Mouse (Mus musculus): ENCODE measurements around the gene Hnrnpl.

DNA sequence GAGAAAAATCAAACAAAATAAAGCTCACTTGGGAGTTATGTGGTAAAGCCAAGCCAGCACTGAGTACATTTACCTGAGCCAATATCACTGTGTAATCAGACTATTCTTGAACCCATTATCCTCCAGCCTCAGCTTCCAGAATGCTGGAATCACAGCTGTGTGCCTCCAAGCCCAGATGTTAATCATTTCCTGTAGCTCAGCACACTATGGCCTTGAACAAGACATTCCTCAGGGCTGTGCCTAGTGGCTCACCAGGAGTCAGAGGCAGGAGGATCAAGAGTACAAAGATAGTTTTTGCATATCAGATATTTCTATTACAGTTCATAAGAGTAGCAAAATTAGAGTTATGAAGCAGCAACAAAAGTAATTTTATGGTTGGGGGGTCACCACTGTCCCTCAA lies 16.6 kb upstream of the Hnrnpl start:
- TF ChIP-seq CTCF (IDR thresholded peaks at IDR 0.05; ENCODE audit: insufficient read depth, low read length), result no peak
- TF ChIP-seq POLR2A (IDR thresholded peaks at IDR 0.05; ENCODE audit: borderline replicate concordance, extremely low read depth, low read depth, low read length), result no peak
